Mouse (Mus musculus): ENCODE data around the gene Prune1.

DNA sequence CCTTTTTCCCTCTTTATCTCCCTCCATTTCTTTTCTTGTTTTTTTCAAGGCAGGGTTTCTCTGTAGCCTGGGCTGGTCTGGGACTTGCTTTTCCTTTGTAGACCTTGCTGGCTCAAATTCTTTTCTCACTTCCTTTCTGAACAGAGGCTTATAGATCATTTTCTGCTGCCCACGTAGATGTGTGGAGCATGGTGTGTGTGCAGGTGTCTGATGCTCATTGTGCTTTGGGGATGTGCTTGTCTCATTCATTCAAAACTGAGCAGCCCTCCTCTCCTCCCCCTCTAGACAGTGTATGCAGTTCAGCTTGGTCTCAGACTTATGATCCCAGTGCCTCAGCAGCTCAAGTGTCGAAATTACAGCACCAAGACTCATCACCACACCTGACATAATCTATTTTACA, 37.2 kb upstream of the Prune1 start:
- TF ChIP-seq CTCF (IDR thresholded peaks at IDR 0.05; ENCODE audit: borderline replicate concordance, extremely low read depth, insufficient read depth, insufficient read length) (no peak), POLR2A (IDR thresholded peaks at IDR 0.05; ENCODE audit: borderline replicate concordance, extremely low read depth, insufficient read depth, insufficient read length, poor library complexity, severe bottlenecking) (no peak)

Data from brain, embryonic 14.5 days (tissue).